Mouse (Mus musculus): ENCODE measurements around the gene Surf4.

Gene Surf4

DNA sequence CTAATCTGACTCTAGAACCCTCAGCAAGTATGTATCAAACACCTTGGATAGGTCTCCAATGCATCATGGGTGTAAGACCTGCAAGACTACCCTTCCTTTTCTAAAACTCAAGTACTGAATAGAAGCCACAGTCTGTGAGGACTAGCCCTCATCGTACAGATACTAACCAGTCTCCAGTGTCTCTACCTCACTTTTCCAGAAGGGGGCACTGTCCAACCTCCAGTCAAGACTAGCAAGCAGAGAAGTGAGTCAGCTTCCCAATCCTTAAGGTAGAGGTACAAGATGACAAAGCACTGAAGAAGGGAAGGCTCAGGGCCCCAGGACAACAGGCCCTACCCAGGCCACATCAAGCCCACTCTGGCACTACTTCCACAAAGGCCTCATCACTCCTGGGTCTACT lies 3.3 kb downstream of the Surf4 start:
- DNase-seq (ENCODE audit: low spot score), result peak; percentile 79

DNA sequence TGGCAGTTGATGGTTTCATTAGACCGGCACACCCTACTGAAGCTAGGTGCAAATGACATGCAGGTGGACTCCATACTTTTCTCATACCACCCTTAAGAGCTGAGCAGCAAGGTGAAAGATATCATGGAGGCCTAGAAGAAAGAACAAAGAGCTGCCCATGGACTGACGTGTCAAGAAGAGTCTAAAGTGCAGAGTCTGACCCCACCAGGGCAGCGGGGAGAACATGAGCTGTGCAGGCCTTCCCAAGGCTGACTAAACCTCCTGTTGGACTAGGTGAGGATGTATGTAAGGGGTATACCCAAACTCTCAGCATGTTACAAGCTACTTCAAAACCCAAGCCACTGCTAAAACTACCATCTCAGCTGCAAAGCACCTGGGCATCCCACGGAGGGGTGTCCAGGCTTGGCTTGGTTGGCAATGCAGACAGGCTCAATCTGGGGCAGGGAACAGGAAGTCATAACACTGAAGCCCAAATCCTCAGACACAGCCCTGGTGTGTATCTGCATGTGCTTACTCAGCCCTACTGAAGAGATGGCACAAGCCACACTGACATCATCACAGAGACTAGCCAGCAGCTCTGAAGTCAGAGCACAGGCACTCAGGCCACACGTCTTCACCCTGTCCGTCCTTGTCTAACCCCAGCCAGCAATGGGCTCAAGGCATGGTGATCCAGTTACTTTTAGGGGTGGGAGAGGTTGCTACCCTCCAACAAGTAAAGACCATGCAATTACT lies 5.8 kb downstream of the Surf4 start:
- DNase-seq (ENCODE audit: low spot score), result no peak

- DNase-seq (ENCODE audit: low spot score), result no peak
Observed at GRCm38 (mm10) chr2:26921784-26922183, 11.9 kb downstream of the Surf4 start.

DNA sequence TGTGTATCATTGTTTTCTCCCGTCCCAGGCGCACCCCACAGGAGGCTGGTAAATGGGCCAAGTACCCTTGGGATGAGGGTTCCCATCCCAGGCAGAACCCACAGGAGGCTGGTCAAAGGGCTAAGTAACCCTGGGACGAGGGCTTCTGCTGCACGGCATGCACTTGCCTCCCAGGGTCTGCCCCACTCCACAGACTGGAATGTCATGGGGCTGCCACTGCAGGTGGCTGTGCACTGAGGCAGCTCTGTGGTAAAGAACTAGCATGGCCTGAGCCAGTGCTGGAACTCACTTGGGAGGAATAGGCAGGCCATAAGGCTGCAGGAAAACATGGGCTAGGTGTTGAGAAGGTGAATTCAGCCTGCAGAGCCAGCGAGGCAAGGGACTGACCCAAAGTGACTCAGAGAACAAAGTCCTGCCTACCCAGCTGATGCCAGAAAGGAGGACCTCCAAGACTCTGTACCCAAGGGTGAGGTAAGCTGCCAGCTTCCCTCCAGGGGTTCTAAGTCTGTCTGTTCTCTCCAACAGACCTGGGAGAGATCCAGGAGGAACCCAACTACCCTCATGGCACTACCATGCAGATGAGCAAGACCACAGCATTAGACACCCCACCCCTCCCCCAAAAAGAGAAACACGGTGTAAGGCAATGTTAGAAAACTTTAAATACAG lies 13.4 kb downstream of the Surf4 start:
- DNase-seq (ENCODE audit: low spot score), result no peak

GRCm38 (mm10) chr2:26919684-26920083 lies 14.0 kb downstream of the Surf4 start:
- no peak for DNase-seq (ENCODE audit: low spot score)

- DNase-seq (ENCODE audit: low spot score), result no peak
Observed at GRCm38 (mm10) chr2:26916738-26917137, 17.0 kb downstream of the Surf4 start.

DNA sequence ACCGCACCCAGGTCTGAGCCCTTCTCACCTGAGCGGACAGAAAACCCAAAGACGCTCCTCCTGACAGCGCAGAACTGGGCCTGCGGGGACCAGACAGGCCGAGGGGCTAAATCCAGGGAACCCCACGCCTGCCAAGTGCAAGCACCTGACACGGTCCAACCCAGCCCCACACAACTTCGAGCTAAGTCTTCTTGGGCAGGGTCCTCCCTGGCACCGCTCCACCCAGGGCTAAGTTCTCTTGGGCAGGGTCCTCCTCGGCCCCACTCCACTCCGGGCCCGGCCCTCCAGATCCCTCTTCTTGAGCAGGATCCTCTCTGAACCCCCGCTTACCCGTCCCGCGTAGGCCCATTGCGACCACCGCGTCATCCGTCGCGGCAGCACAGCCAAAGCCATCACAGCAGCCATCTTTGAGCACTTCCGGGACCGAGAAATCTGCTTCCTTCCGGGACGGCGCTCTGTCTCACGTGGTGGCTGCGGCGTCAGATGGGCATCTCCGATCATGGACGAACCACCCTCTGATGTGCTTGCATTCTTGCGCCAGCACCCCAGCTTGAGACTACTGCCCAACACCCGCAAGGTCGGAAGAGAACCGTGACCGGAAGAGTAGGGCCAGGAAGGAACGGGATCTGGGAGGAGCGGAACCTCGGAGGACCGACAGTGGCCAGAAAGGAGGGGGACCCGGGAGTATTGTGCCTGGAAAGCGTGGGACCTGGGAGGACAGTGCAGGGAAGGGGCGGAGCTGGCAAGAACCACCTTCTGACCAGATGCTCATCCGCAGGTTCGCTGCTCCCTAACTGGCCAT lies 17.6 kb downstream of the Surf4 start, which contains the start of the genes Surf2 and Surf1:
Surf2 (plus strand) TSS at position 441 of the 802 bp plus-strand sequence.
Surf1 (minus strand) TSS at position 604 of the 802 bp plus-strand sequence.
- DNase-seq (ENCODE audit: low spot score), result peak; percentile 91

GRCm38 (mm10) chr2:26914148-26914941 lies 19.4 kb downstream of the Surf4 start:
- DNase-seq (ENCODE audit: low spot score), result no peak

GRCm38 (mm10) chr2:26913416-26914147 lies 20.1 kb downstream of the Surf4 start:
- no peak for DNase-seq (ENCODE audit: low spot score)

DNA sequence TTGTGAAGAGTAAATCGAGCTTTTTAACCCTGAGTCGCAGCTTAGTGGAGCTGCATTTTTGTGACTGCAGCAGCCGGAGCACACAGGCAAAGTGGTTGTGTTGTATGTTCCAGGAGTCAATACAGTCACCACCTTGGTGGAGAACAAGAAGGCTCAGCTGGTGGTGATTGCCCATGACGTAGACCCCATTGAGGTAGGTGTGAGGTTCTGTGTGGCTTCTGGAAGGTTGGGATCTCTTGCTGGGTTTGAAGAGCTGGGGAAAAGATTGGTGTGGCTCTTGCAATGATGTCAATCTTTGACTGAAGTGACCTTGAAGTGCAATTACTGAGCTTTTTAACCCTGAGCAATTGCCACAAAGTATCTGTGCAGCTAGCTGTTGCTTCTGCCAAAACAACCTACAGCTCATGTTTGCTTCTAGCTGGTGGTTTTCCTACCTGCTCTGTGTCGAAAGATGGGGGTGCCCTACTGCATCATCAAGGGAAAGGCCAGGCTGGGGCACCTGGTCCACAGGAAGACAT lies 21.4 kb downstream of the Surf4 start:
- no peak for DNase-seq (ENCODE audit: low spot score)

- peak; percentile 80 for DNase-seq (ENCODE audit: low spot score)
Observed at GRCm38 (mm10) chr2:26910994-26911765, 22.5 kb downstream of the Surf4 start.

GRCm38 (mm10) chr2:26910124-26910993 lies 23.4 kb downstream of the Surf4 start, which contains the start of the genes Med22 and Rpl7a:
TSS of gene Med22 (minus strand) at chr2:26910677.
TSS of gene Rpl7a (plus strand) at chr2:26910764.
- DNase-seq (ENCODE audit: low spot score), result peak; percentile 97

- DNase-seq (ENCODE audit: low spot score), result no peak
Observed at GRCm38 (mm10) chr2:26909387-26909784, 24.3 kb downstream of the Surf4 start.

GRCm38 (mm10) chr2:26908710-26909386 lies 24.9 kb downstream of the Surf4 start:
- no peak for DNase-seq (ENCODE audit: low spot score)

DNA sequence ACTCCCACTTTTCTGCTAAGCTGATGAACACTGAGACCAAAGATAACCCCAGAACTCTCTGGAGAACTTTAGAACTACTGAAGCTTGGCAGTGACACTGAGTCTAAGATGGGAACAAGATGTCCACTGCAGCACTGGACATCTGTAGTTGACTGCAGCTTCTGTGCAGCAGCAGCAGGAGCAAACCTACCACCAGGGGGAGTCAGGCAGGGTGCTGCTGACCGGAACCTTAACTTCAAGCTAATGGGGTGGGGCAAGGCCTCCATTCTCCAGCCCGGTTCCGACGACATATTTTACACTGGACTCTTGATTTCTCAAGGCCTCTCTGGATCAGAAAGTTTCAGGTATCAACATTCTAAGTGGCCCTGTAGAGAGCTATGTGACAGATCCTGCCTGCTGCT lies 26.6 kb downstream of the Surf4 start:
- DNase-seq (ENCODE audit: low spot score), result peak; percentile 66

DNA sequence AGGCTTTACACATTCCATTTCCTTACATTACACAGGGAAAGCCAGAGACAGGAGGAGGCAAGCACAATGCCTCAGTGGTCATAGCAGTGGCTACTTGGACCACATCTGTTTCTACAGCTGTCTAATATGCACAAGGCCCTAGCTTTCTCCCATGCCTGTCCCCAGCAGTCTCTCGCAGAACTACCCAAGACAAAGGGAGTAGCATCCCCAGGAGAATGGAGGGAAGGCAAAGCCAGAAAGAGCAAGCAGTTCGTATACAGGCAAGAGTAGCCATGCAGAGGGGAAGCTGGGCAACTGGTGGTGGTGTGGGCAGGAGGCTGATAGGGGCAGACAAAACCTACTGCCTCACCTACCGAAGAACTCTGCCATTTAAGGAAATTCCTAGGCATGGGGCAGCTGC lies 27.3 kb downstream of the Surf4 start:
- no peak for DNase-seq (ENCODE audit: low spot score)

DNA sequence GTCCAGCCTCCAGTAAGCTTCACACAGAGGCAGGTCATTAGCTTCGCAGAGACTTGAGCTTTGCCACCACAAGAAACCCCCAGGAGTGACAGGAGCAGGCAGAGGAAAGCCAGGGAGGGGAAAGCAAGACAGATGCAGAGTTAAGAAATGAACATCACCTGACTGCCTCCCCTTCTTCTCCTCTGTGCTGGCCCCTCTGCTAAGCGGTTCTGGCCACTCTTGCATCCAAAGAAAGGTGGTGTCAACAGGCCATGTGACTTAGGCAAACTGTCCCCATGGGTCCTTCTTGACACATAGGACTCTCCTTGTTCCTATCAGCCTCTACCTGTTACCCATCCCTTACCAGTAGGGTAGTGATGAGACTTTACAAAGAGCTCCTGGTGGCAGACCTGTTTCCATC lies 27.8 kb downstream of the Surf4 start:
- no peak for DNase-seq (ENCODE audit: low spot score)

- no peak for DNase-seq (ENCODE audit: low spot score)
Observed at GRCm38 (mm10) chr2:26903311-26903710, 30.4 kb downstream of the Surf4 start.

Measured in embryo, embryonic 10 days (tissue).